Mouse (Mus musculus): ENCODE data around the gene Arhgap23.

The Arhgap23 gene

DNA sequence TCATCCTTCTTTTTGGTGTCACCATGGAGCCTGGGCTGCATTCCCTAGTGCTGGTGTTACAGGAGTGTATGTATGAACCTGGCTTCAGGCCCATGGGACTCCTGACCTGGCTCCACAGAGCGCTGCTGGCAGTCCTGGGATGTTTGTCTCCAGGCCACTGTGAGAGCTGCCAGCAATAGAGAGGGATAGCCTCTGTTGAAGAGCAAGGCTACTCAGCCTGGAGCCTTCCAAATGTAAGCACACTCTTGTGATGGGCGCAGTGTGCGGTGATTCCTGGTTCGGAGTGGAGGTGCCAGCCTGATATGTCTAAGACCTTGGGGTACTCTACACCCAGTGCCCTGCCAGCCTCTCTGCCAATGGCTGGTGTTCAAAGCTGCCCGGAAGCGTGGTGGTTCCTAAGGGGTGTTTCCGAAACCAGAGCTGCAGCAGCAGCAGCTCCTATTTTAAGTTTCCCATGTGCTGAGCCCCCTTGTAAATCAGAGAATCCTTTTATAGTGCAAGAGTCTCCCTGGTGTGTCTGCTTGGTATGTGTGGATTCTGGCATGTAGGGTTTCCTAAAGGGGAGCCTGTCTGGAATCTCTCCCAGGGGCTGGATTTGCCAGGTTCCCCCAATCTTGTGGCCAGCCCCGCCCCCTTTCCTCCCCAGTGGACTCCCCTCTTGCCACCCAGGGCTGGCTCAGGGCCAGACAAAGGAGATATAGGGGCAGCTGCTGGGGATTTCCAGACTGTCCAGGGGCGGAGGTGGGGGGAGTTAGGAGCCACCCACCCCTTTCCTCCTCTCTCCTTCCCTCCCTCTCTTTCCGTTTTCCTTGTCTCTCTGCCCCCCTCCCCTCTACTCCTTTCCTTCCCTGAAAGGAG, 9.0 kb upstream of the Arhgap23 start:
- peak; percentile 37 for DNase-seq (ENCODE audit: low read depth, low spot score)

DNA sequence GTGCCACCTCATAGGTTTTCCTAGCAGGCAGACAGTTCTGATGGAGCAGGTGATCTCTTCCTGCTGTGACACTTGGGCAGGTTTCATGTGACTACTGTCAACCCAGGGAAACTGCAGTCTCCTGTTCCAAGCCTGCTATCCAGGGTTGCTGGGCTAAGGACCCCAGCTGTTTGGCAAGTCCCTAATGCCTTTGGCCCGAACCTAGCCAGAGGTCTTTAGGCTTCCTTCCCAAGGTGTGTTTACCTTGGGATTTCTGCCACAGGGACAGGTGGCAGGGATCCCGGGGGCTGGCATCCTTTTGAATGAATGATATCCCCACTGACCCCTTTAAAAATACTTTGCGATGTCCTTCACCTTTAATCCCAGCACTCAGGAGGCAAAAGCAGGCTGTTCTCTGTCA, 7.9 kb upstream of the Arhgap23 start:
- no peak for DNase-seq (ENCODE audit: low read depth, low spot score)

DNA sequence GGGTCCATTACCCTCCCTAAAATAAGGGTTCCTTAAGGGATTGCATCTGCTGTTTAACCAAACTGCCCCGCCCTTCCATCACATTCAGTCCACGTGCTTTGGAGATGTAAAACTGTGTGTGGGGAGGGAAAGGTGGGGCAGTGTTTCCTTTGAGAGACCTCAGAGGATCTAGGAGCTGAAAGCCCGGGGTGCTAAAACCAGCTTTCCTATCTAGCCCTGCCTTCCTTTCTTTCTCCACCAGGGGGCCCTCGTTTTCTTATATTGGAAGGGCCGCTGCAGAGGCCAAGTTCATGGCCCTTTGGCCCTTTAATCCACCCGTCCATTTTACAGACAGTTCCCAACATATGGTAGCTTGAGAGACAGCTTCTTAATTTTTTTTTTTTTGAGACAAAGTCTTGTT, 7.2 kb upstream of the Arhgap23 start:
- peak; percentile 88 for DNase-seq (ENCODE audit: low read depth, low spot score)

DNA sequence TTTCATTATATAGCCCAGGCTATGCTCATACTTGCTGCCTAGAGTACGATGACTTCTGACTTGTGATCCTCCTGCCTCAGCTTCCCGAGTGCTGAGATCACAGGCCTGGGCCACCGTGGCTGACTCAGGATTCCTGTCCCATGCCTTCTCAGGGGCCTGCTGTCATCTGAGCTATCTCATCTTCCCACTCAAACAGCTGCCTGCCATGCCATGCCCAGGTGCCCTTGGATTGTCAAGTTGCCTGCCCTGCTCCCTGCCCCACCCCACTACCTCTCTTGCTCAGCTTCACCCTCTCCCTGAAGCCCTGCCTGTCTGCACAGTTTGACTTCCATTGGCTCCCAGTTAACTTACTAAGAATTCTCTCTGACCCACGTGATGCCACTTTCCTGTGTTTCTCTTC, 4.4 kb upstream of the Arhgap23 start:
- no peak for DNase-seq (ENCODE audit: low read depth, low spot score)

DNA sequence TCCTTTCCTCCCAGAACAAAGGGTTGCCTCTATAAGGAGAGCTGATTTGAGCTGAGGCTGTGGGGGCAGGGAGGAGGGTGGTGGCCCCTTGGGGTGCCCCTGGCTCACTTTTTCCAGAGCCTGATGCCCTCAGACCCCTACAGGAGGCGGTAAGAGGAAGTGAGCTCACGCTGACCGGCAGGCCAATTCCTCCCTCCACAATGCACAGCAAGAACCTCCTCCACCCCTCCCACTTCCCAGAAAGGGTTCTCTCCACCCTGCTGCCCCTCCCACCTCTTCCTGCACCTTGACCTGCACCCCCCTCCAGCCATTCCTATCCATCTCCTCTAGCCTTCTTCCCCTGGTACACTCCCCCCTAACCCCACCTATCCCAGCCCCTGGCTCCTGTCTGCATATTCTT, 3.2 kb upstream of the Arhgap23 start:
- DNase-seq (ENCODE audit: low read depth, low spot score), result no peak

DNA sequence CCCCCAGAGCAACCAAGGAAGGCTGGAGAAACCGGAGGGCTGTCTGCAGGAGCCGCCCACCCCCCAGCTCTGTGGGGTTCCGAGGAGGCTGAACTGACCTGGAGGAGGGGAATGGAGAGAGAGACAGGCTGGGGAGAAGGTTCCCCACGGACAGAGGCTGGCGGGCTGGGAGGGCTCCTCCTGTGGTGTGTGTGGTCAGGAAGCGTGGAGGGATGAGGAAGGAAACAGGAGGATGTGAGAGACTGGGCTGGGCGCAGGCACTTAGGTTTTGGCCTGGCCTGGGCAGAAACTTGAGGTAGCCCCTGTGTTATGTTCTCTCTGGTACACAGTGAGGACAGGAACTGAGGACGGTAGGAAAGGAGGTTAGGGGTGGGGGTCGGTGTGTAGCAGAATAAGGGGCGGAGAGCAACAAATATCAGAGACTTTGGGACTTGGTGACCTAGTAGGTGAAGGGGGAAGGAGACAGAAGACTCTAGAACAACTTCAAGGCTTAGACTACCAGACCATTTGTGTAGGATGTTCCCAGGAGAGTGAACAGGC, 2.5 kb upstream of the Arhgap23 start:
- no peak for DNase-seq (ENCODE audit: low read depth, low spot score)

DNA sequence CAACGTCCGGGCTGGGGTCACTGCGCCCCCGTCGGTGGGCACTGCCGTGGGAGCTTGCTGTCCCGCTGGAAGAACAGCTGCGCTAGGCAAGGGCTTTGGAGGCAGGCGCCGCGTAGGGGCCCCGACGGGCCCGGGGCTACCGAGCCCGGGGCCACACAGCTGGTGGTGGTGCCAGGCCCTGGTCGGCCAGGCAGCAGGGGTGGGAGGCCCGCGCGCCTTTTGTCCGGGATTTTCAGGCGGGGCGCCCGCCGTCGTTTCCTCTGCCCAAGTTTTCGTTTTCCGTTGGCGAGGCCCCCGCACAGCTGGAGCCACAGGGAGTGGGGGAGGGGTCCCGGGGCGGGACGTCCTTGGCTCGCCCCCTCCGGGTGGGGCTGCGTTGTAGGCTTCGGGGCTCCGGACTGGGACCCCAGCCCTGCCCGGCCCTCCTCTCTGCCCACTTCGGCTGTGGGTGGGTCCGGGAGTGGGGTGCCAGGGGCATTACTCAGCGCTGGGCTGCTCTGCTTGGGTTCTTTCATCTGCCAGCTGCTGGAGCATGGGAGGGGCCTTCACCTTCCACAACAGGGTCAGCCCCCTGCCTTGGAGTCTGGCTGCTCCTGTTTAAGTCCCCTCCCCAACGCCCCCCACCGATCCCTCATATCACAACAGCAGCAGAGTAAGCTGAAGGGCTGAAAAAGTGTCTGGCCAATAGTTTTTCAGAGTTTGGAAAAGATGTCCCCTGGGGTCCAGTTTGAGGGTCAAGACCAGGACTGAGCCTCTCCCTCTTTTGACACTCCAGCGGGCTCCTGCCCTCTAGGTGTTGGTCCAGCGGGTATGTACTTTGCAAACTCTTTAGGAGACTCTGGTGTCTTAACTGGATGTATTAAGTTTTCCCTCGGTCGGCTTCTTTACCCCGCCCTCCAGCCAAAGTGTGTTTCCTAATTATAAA, 641 bp downstream of the Arhgap23 start:
- DNase-seq (ENCODE audit: low read depth, low spot score), result peak; percentile 53

DNA sequence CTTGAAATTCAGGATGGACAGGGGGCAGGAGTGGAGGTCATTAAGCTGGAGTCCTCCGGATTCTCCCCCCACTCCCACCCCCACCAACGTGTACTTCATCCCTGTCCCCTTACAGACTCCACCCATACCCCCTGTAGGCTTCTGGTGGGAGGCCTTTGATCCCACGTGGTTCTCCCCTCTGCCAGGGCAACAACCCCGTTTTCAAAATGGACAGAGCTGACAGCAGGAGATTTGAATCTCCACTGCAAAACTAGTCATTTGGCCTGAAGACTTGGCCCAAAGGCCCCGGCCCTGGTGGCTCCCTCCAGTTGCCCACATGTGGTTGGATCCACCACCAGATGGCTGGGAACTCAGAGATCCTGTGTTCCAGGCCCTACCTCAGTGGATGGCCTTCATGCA, 1.3 kb downstream of the Arhgap23 start:
- no peak for DNase-seq (ENCODE audit: low read depth, low spot score)

DNA sequence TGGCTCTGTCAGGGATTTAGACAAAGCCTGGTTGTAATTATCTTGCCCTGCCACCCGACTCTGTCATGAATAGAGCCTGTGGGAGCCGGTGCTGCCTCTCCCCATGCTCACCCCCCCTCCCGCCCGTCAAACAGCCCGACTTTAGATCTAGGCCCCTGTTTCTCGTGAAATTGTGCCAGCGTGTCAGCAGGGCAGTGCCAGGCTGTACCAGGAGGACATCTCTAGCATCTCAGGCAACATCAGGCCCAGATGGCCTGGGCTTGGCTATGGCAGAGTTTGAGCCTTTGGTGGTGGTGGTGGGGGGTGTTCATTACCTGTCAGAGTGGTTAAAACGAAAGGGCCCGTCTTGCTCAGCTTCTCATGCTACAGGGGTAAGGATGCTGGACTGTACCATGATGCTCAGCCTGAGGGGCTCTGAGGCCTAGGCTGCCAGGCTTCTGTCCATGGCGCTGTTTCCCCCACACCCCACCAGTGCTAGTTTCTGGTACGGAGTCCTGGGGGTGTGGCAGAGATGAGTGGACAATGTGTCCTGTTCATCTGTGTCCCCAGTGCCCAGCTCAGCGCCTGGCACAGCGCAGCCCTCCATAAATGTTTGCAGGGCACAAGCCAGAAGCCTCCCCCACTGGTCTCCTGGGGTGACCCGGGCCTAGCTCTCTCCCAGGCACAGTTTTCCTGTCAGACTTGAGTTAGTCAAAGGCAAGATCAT, 3.7 kb downstream of the Arhgap23 start:
- no peak for DNase-seq (ENCODE audit: low read depth, low spot score)

DNA sequence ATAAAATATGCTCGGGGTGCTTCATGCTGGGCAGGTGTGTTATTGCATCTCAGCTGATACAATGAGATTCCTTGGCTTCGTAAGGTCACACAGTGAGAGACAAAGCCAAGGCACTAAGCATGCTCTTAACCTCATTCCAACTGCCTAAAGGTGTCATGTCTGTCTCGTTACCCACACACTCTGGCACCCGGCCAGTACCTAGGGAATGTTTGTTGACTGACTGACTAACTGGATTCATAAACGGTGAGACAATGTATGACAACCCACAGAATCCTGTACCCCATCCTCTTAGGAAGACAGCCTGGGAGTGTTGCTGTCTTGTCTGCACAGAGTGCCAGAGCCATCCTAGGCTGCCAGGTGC, 4.2 kb downstream of the Arhgap23 start:
- DNase-seq (ENCODE audit: low read depth, low spot score), result peak; percentile 72

DNA sequence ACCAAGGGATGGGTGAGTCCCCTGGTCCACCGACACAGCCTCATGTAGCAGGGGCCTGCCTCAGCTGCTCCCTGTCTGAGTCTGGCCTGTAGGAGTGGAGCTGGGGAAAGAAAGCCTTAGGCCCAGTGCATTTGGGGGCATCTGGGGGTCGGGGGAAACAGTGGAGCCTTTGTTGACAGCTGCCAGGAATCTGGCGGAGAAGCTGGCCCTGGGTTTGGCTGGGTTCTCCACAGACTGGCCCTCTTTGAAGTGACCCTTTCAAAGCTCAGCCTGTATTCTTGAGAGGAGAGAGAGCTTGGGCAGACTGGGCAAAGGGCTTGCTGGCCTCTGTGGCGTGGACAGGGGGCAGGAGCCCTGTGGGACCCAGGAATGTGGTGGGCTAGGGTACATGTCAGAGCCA, 7.2 kb downstream of the Arhgap23 start:
- no peak for DNase-seq (ENCODE audit: low read depth, low spot score)

DNA sequence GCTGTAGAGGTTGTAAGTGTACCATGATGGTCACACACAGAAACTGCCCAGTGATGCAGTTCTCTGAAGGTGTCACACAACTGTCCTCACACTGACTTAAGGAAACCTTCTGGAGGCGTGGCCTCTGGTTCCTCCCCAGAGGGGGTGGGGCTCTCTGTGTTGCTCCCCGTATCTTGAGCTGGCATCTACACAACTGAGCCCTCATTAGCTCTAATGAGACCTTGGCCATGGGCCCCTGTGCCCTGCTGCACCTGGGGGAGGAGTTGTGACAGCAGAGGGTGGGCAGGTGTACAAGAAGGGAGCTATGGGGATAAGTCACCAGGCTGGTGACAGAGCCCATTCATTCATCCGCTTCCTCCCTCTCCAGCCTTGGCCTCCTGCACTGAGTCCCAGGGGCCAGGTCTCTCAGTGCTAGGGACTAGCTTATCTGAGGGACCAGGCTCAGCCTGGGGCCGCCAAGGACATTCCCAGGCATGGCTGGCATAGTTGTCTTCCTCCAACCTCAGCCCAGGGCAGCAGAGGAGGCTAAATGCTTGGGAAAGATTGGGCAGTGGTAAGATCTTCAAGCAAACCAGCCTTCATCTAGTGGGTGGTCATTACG, 8.9 kb downstream of the Arhgap23 start:
- no peak for DNase-seq (ENCODE audit: low read depth, low spot score)

DNA sequence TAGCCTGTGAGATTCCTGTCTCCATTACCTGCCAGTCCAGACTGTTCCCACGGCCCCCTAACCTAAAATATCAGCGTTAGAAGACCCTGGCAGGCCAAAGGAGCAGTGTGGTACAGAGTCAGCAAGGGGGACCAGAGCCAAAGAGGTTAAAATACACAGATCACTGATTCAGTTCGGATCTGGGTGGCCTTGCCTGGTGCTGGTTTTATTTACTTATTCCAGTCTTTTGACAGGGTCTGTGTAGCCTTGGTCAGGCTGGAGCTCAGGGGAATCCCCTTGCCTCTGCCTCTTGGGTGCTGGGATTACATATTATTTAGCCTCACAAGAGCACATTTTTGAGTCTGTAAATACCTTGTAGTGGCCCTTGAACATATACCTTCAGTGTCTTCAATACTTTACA, 9.5 kb downstream of the Arhgap23 start:
- no peak for DNase-seq (ENCODE audit: low read depth, low spot score)

DNA sequence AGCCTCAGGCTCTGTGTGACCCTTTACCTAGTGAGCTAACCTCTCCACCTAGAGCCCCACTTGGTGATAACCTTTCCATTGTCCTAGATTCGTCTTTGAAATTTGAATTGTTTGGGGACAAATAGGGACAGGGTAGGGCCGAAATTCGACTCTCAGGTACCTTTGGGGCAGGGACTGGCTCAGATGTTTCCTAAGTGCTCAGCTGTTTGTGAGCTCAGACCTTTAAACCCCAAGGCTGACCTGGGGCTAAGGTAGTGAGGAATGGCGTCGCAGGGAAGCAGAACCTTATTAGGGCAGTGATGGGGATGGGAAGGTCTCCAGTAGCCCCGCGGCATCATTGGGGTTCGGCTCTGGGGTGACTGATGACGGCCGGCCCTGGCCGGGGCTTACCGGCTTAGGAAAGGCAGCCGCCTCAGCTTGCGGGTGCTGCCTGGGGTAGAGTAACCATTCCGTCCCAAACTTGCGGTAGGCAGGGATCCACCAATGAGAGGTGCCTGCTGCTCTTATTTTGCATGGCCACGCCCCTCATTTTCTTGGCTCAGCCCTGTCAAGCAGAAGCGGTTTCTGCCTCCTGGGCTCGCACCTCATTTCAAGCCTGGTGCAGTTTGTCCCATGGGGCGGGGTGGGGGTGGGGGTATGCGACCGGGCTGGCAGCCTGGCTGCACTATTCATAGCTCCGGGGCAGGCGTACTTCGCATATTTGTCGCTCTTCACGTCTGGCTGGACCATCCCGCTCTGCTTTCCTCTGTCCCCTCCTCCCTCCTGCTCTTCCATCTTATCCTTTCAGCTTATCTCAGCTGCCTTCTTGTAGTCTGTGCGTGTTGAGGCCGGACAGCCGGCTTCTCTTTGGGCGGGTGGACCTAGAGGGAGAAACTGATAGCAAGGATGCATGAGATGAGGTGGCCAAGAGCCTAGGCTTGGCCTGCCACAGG, 12.7 kb downstream of the Arhgap23 start:
- DNase-seq (ENCODE audit: low read depth, low spot score), result peak; percentile 98

DNA sequence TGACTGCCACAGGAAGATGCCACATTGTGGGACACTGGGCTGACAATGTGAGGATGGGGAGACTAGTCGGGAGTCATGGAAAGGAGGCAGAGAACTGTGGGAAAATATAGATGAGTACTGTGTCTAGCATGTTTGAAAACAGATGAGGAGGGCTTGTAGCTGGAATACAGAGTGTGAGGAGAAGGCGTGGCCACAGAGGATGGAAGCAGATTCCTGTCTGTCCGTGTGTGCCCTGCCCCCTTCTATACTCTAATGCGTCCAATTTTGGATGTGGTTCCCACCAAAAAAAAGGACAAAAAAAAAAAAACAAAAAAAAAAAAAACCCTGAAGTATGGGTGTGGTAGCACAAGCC, 13.4 kb downstream of the Arhgap23 start:
- DNase-seq (ENCODE audit: low read depth, low spot score), result peak; percentile 62

DNA sequence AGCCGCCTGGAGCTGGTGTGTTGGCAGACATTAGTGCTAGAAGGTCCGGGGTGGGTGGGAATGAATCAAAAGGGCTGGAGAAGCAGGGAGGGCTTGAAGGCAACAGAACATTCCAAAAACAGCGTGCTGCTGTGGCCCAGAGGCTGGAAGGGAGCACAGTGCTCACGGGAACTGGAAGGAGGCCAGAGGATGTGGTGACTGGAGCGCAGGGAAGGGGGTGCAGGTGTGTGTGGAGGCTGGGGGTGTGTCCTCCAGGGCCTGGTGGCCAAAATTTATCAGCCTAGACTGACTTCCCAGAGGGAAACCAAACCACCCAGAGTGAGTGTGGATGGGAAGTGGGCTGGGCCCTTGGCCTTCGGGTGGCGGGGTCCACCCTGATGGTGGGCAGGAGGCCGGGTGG, 14.3 kb downstream of the Arhgap23 start:
- peak; percentile 51 for DNase-seq (ENCODE audit: low read depth, low spot score)

DNA sequence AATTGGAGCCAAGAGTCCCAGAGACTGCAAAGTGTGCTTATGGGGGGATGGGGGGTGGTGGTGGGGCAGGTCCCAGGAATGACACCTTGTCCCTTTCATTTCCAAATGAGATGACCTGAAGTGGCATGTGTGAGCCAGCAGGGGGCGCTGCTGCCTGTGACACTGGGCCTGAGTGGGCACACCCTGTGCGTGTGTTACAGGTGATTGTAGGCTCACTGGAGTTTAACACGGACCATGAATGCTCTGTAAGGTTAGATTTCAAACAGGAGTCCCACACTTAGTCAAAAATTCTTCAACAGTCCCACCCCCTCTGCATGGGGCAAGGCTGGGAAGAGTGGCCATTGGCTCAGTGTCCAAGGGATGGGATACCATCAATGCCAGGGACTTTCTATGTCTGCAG, 16.7 kb downstream of the Arhgap23 start:
- DNase-seq (ENCODE audit: low read depth, low spot score), result peak; percentile 55

DNA sequence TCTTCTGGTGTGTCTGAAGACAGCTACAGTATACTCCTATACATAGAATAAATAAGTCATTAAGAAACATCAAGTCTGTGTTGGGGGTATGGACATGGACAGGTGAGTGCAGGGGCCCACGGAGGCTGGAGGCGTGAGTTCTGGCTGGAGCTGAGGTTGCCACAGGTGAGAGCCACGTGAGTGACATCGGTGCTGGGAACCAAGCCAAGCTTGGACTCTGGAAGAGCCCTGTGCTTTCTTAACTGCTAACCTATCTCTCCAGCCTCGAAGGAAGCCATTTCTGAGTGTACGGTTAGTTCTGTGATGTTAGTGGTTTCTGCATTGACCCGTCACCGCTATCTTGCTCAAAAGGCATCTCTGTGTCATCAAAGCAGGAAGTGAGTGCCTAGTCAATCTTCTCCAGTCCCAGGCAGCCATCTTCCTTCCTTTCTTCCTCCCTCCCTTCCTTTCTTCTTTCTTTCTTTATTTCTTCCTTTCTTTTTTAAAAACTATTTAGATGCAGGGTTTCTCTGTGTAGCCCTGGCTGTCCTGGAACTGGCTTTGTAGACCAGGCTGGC, 17.7 kb downstream of the Arhgap23 start:
- DNase-seq (ENCODE audit: low read depth, low spot score), result no peak

DNA sequence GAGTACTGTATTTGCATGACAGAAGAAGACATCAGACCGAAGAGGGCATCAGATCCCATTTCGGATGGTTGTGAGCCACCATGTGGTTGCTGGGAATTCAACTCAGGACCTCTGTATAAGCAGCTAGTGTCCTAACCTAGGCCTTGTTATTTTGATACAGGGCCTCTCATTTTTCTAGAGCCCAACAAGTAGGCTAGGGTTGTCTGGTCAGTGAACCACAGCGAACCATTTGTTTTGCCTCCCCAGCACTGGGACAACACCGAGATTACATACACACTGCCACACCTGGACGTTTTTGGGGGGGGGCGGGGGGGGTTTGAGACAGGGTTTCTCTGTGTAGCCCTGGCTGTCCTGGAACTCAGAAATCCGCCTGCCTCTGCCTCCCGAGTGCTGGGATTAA, 18.8 kb downstream of the Arhgap23 start:
- DNase-seq (ENCODE audit: low read depth, low spot score), result no peak

Measured in 3T3-L1 (cell line).